Mouse (Mus musculus) E14TG2a.4 (cell line): ENCODE measurements around the gene Ccdc121.

Source experiments
- CTCF ChIP-seq: conservative IDR thresholded peaks from 2 replicates; pipeline ENCODE4 v1.5.1; 2014; ENCODE audit warnings: low read length
- NANOG ChIP-seq: IDR thresholded peaks from 2 replicates; pipeline ENCODE4 v1.6.1; 2014; ENCODE audit warnings: borderline replicate concordance, low read length, mixed read lengths
- POU5F1 ChIP-seq: IDR thresholded peaks from 2 replicates; pipeline ENCODE4 v1.6.1; 2014; ENCODE audit warnings: low read length, borderline replicate concordance

DNA sequence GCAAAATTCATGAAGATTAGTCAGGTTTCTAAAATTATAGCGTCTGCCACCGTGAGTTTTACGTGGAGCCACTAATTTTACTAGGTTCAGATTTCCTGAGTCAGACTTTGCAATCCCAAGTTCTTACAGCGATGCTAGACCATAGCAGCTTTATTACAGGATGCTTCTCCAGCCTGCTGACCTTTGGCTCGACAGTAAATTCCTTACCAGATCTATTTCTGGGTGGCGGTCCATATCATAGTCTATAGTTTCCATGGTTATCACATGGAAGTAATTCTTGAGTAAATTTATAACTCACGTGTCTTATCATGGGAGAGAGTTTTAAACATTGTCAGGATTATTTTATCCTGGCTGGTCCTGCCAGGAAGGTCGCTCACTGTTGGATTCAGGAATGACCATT, 41.8 kb downstream of the Ccdc121 start:
- TF ChIP-seq CTCF (no peak), NANOG (no peak), POU5F1 (no peak)
